Mouse (Mus musculus): ENCODE results near the gene Mical2.

DNA sequence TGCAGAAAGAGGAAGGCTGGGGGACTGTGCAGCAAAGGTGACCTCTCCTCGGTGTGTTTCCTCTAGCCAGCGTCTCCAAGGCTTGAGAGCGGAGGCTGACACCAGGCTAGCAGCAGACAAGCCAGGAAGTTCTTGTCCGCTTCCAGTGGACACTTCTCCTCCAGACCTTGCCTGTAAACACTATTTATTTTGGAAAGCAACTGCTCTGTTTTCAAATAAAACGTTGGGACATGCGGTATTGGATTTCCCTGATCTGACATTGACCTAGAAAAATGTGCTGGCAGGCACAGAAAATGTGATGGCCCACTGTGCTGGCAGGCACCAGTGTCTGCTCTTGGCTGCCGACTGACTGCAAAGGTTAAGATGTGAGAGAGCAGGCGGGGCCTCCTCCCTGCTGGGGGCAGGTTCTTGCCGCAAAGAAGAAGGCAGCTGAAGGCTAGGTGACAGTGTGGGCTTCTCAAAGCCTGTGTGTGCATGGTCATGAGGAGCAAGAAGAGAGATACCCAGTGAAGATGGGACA, 40.4 kb upstream of the Mical2 start:
- TF ChIP-seq CTCF (IDR thresholded peaks at IDR 0.05; ENCODE audit: low read depth, low read length) (no peak), POLR2A (IDR thresholded peaks at IDR 0.05; ENCODE audit: borderline replicate concordance, low read depth, low read length) (no peak)

Data from bone marrow macrophage, adult 2 months (primary cell).